Mouse (Mus musculus) C2C12 (cell line): ENCODE data around the gene Dgcr2.

ENCODE experiments used
- CEBPB ChIP-seq: IDR thresholded peaks from one replicate; pipeline ENCODE4 v1.6.1; 2011; ENCODE audit warnings: low read depth, mild to moderate bottlenecking, control low read depth, moderate library complexity
- CTCF ChIP-seq: IDR thresholded peaks from one replicate; pipeline ENCODE4 v1.5.1; 2011; ENCODE audit not compliant: control insufficient read depth, insufficient read depth, insufficient read length
- FOSL1 ChIP-seq: IDR thresholded peaks from one replicate; pipeline ENCODE4 v1.8.0; 2011; ENCODE audit warnings: mild to moderate bottlenecking, low read length; ENCODE audit not compliant: poor library complexity, insufficient read depth, severe bottlenecking
- MAX ChIP-seq: IDR thresholded peaks from one replicate; pipeline ENCODE4 v1.6.1; 2011; ENCODE audit warnings: mild to moderate bottlenecking, control low read depth
- MYOD1 ChIP-seq: IDR thresholded peaks from one replicate; pipeline ENCODE4 v1.6.1; 2011; ENCODE audit warnings: low read depth; ENCODE audit not compliant: control insufficient read depth, insufficient read length
- MYOG ChIP-seq: IDR thresholded peaks from one replicate; pipeline ENCODE4 v1.6.1; 2011; ENCODE audit not compliant: control insufficient read depth, insufficient read length; ENCODE audit errors: extremely low read depth
- USF1 ChIP-seq: IDR thresholded peaks from one replicate; pipeline ENCODE4 v1.6.1; 2011; ENCODE audit warnings: low read depth, mild to moderate bottlenecking, control low read depth, moderate library complexity

GRCm38 (mm10) chr16:17928087-17928580 lies 29.8 kb upstream of the Dgcr2 start, which contains the start of gene Slc25a1:
- TF ChIP-seq CTCF (no peak), USF1 (no peak), MAX (peak; percentile 86), FOSL1 (no peak), MYOD1 (no peak), MYOG (no peak), CEBPB (no peak)
